Mouse (Mus musculus): ENCODE data around the gene Emx1.
"Not testable (repeated sequence)": the region's sequence is repeated elsewhere in the genome, so short reads cannot be mapped to it uniquely, and the experiment has no call there.

Emx1 gene

GRCm38 (mm10) chr6:85187340-85188211 lies at the start of gene Emx1:
Emx1 (plus strand) TSS chr6:85187438.
- no peak for DNase-seq (ENCODE audit: low spot score in 2 of 2)

- no peak for DNase-seq (ENCODE audit: low spot score in 2 of 2)
Observed at GRCm38 (mm10) chr6:85139534-85139933, 47.7 kb upstream of the Emx1 start.

- DNase-seq (ENCODE audit: low spot score in 2 of 2) = peak; percentile 42 to 46
Observed at GRCm38 (mm10) chr6:85141013-85141412, 46.2 kb upstream of the Emx1 start.

GRCm38 (mm10) chr6:85144466-85144865 lies 42.8 kb upstream of the Emx1 start:
- DNase-seq (ENCODE audit: low spot score in 2 of 2) = no peak

GRCm38 (mm10) chr6:85147636-85148035 lies 39.6 kb upstream of the Emx1 start:
- no peak for DNase-seq (ENCODE audit: low spot score in 2 of 2)

- DNase-seq (ENCODE audit: low spot score in 2 of 2) = no peak
Observed at GRCm38 (mm10) chr6:85150386-85150785, 36.9 kb upstream of the Emx1 start.

- DNase-seq (ENCODE audit: low spot score in 2 of 2) = peak; percentile 63 to 71
Observed at GRCm38 (mm10) chr6:85153970-85154540, 33.2 kb upstream of the Emx1 start.

- peak; percentile 41 to 50 for DNase-seq (ENCODE audit: low spot score in 2 of 2)
Observed at GRCm38 (mm10) chr6:85154861-85155528, 32.2 kb upstream of the Emx1 start.

GRCm38 (mm10) chr6:85156551-85156950 lies 30.7 kb upstream of the Emx1 start:
- DNase-seq (ENCODE audit: low spot score in 2 of 2) = not testable (repeated sequence)

- not testable (repeated sequence) for DNase-seq (ENCODE audit: low spot score in 2 of 2)
Observed at GRCm38 (mm10) chr6:85158040-85158804, 29.0 kb upstream of the Emx1 start.

GRCm38 (mm10) chr6:85159092-85159760 lies 28.0 kb upstream of the Emx1 start:
- DNase-seq (ENCODE audit: low spot score in 2 of 2) = peak in 1 of 2 experiments; percentile 25

GRCm38 (mm10) chr6:85160201-85160923 lies 26.9 kb upstream of the Emx1 start:
- DNase-seq (ENCODE audit: low spot score in 2 of 2) = peak; percentile 17 to 61

- no peak for DNase-seq (ENCODE audit: low spot score in 2 of 2)
Observed at GRCm38 (mm10) chr6:85165440-85165921, 21.8 kb upstream of the Emx1 start.

- no peak for DNase-seq (ENCODE audit: low spot score in 2 of 2)
Observed at GRCm38 (mm10) chr6:85179569-85179968, 7.7 kb upstream of the Emx1 start.

- DNase-seq (ENCODE audit: low spot score in 2 of 2) = no peak
Observed at GRCm38 (mm10) chr6:85180036-85180435, 7.2 kb upstream of the Emx1 start.

- no peak for DNase-seq (ENCODE audit: low spot score in 2 of 2)
Observed at GRCm38 (mm10) chr6:85183951-85184350, 3.3 kb upstream of the Emx1 start.

- no peak for DNase-seq (ENCODE audit: low spot score in 2 of 2)
Observed at GRCm38 (mm10) chr6:85186033-85186743, 1.1 kb upstream of the Emx1 start.

GRCm38 (mm10) chr6:85186744-85187059 lies 536 bp upstream of the Emx1 start:
- no peak for DNase-seq (ENCODE audit: low spot score in 2 of 2)

GRCm38 (mm10) chr6:85188256-85189110 lies 1.2 kb downstream of the Emx1 start:
- DNase-seq (ENCODE audit: low spot score in 2 of 2) = no peak
